Mouse (Mus musculus) midbrain, embryonic 11.5 days (tissue): ENCODE data around the gene Ssc4d. TPM values are rescaled to one million over a fixed set of nuclear protein-coding genes. Genes with fewer than 3 reads are reported as not detected.

Experiments
- ATAC-seq: fragments of 200-750 bp; cut with Nextera tagmentation; 2 replicates; pipeline ENCODE4 v1.8.0; 2017; ENCODE audit warnings: moderate TSS enrichment, moderate library complexity; ENCODE audit not compliant: low FRiP score
- DNase-seq: peaks from one replicate; pipeline ENCODE4 v3.0.0; 2015; ENCODE audit warnings: low spot score; ENCODE audit errors: missing footprints
- H3K27ac ChIP-seq: fragments of 300-500 bp; sonication (generic); 2 replicates; pipeline ENCODE4 v1.5.1; 2014; ENCODE audit warnings: low read depth, low read length
- H3K27me3 ChIP-seq: fragments of 300-500 bp; sonication (generic); 2 replicates; pipeline ENCODE4 v1.6.1; 2014; ENCODE audit warnings: mild to moderate bottlenecking, low read length, moderate library complexity, mixed read lengths; ENCODE audit not compliant: control insufficient read depth, insufficient read depth
- H3K36me3 ChIP-seq: fragments of 300-500 bp; sonication (generic); 2 replicates; pipeline ENCODE4 v1.6.1; 2014; ENCODE audit warnings: mild to moderate bottlenecking, low read length, moderate library complexity, mixed read lengths; ENCODE audit not compliant: control insufficient read depth, insufficient read depth
- H3K4me1 ChIP-seq: fragments of 300-500 bp; sonication (generic); 2 replicates; pipeline ENCODE4 v1.6.1; 2014; ENCODE audit warnings: low read length; ENCODE audit not compliant: control insufficient read depth, insufficient read depth
- H3K4me2 ChIP-seq: fragments of 300-500 bp; sonication (generic); 2 replicates; pipeline ENCODE4 v1.6.1; 2014; ENCODE audit warnings: mild to moderate bottlenecking, moderate library complexity
- H3K4me3 ChIP-seq: fragments of 300-500 bp; sonication (generic); 2 replicates; pipeline ENCODE4 v1.5.1; 2014; ENCODE audit warnings: low read depth, low read length
- H3K9ac ChIP-seq: fragments of 300-500 bp; sonication (generic); 2 replicates; pipeline ENCODE4 v1.6.1; 2014; ENCODE audit warnings: low read length
- H3K9me3 ChIP-seq: fragments of 300-500 bp; sonication (generic); 2 replicates; pipeline ENCODE4 v1.6.1; 2016; ENCODE audit warnings: low read length; ENCODE audit not compliant: control insufficient read depth
- WGBS: fragments of 180-500 bp; shearing (Covaris S2); extraction: QIAGEN DNeasy Blood & Tissue Kit; methylation state at CpG from one replicate; pipeline ENCODE4 v1.1.7; 2014; 5-methylcytosine and 5-hydroxymethylcytosine counted together
- polyA plus RNA-seq: library from polyadenylated mRNA; unstranded; fragments of >200 nt; fragmentation: Nextera tagmentation; extraction: Ambion mirVana; gene quantifications from 2 replicates; pipeline ENCODE4 v1.2.1, GENCODE M21; 2014

The Ssc4d gene
- polyA plus RNA-seq, 1 experiment from 2014 or later: 0.68 TPM

GRCm38 (mm10) chr5:135935176-135935523, 39.2 kb downstream of the Ssc4d start:
- H3K27me3 ChIP-seq: no peaks in the 10 kb centered on the region
- WGBS: 59% methylated on average over 7 of the region's 7 CpGs
- H3K9me3 ChIP-seq: no peaks in the 10 kb centered on the region
- H3K36me3 ChIP-seq: peaks cover 13% of the 10 kb centered on the region; the same call in 1 of the 2 replicates
- H3K4me1 ChIP-seq: peaks cover 21% of the 10 kb centered on the region
- H3K9ac ChIP-seq: peak overlapping the region; percentile 42; the same call in 1 of the 2 replicates
- H3K4me2 ChIP-seq: peak overlapping the region; percentile 51; the same call in 1 of the 2 replicates
- peak overlapping the region; percentile 69 for H3K4me3 ChIP-seq
- peak overlapping the region; percentile 90; the same call in 1 of the 2 replicates for H3K27ac ChIP-seq
- ATAC-seq: no peak; the same call in 1 of the 2 replicates
- DNase-seq: no peak

GRCm38 (mm10) chr5:135934481-135935175, 39.7 kb downstream of the Ssc4d start, which contains the start of gene Ywhag:
TSS of gene Ywhag (minus strand) at chr5:135934616.
- WGBS: under 1% methylated on average over 40 of the region's 48 CpGs
- Histone ChIP-seq H3K4me3 (peak within 1 kb of the TSS; percentile 69), H3K4me2 (peak within 1 kb of the TSS; percentile 51), H3K27me3 (no peaks in the 10 kb centered on the region), H3K4me1 (peaks cover 21% of the 10 kb centered on the region), H3K36me3 (peaks cover 16% of the 10 kb centered on the region; the same call in 1 of the 2 replicates), H3K9me3 (no peaks in the 10 kb centered on the region), H3K27ac (peak within 1 kb of the TSS; percentile 90), H3K9ac (peak within 1 kb of the TSS; percentile 83)
- peak; percentile 96 for ATAC-seq
- DNase-seq: peak; percentile 100

DNA sequence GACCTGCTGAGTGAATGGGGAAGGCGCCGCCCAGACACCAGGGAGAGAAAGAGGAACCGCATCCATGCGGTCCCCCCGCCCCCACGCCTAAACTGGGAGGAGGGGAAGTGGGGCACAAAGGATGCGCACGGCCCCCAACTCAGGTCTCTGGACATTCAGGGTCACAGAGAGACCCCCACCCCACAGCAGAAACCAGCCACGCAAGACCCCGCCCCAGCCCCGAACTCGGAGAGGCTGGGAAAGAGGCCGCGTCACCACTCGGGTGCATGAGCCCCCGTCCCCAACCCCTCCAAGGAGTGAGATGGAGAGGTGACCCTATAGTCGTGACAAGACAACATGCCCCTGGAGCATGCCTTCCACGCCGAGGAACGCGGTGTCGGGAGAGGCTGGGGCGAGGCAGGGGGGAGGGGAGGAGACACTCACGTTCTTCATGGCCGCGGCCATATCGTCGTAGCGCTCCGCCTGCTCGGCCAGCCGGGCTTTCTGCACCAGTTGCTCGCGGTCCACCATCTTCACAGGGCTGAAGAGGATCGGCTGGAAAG, 40.4 kb downstream of the Ssc4d start:
- H3K4me1 ChIP-seq: peaks cover 21% of the 10 kb centered on the region
- under 1% methylated on average over 35 of the region's 35 CpGs for WGBS
- DNase-seq: no peak
- H3K9ac ChIP-seq: peak overlapping the region; percentile 83
- peak; percentile 80 for ATAC-seq
- no peaks in the 10 kb centered on the region for H3K27me3 ChIP-seq
- H3K27ac ChIP-seq: peak overlapping the region; percentile 90
- H3K36me3 ChIP-seq: peaks cover 20% of the 10 kb centered on the region; the same call in 1 of the 2 replicates
- H3K4me2 ChIP-seq: peak overlapping the region; percentile 51
- H3K4me3 ChIP-seq: peak overlapping the region; percentile 69
- H3K9me3 ChIP-seq: no peaks in the 10 kb centered on the region

DNA sequence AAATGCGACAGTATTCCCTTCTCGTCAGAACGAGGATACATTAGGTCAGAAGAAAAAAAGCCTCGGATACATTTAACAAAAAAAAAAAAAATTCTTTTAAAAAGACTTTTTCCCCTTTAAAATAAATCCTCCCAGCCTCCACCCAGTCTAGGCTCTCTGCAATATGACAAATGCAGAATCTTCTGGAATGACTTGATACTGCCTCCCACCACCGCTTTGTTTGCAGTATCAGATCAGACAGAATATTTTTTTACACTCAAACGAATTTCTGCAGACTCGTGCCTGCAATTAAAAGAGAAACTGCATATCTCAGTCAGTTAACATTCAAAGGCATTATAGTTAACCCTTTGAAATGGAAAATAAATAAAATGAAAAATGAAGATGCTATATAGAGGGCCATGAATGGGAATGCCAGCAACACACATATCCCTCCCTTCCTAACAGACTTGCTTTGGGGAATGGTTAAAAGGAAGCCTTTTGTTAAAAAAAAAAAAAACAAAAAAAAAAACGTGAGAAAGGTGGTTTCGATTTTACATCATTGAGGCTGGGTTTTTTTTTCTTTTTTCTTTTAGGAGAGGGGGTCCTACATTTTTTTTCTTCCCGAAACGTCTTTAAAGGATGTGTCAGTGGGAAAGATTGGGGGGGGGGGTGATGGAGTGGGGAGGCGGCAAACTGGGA, 41.0 kb downstream of the Ssc4d start:
- Histone ChIP-seq H3K27me3 (no peaks in the 10 kb centered on the region), H3K36me3 (peaks cover 22% of the 10 kb centered on the region; the same call in 1 of the 2 replicates), H3K4me3 (peak overlapping the region; percentile 69), H3K4me2 (peak overlapping the region; percentile 51), H3K4me1 (peaks cover 21% of the 10 kb centered on the region), H3K9me3 (no peaks in the 10 kb centered on the region), H3K27ac (peak overlapping the region; percentile 90), H3K9ac (peak overlapping the region; percentile 83)
- ATAC-seq (no peak), DNase-seq (no peak)
- 19% methylated on average over 12 of the region's 12 CpGs for WGBS

GRCm38 (mm10) chr5:135932359-135932758, 42.0 kb downstream of the Ssc4d start:
- 84% methylated on average over 2 of the region's 2 CpGs for WGBS
- H3K36me3 ChIP-seq: peaks cover 23% of the 10 kb centered on the region; the same call in 1 of the 2 replicates
- no peak for ATAC-seq
- H3K4me1 ChIP-seq: peaks cover 21% of the 10 kb centered on the region
- no peak overlapping the region for H3K27ac ChIP-seq
- H3K27me3 ChIP-seq: no peaks in the 10 kb centered on the region
- no peak for DNase-seq
- peak overlapping the region; percentile 9 for H3K4me3 ChIP-seq
- no peaks in the 10 kb centered on the region for H3K9me3 ChIP-seq
- peak overlapping the region; percentile 3; the same call in 1 of the 2 replicates for H3K9ac ChIP-seq
- H3K4me2 ChIP-seq: peak overlapping the region; percentile 51

- H3K27me3 ChIP-seq: no peaks in the 10 kb centered on the region
- H3K4me1 ChIP-seq: peaks cover 21% of the 10 kb centered on the region
- DNase-seq (no peak), ATAC-seq (no peak)
- H3K9ac ChIP-seq: no peak overlapping the region; the same call in 1 of the 2 replicates
- no peak overlapping the region; the same call in 1 of the 2 replicates for H3K4me2 ChIP-seq
- H3K9me3 ChIP-seq: no peaks in the 10 kb centered on the region
- 96% methylated on average over 9 of the region's 9 CpGs for WGBS
- H3K27ac ChIP-seq: no peak overlapping the region
- no peak overlapping the region for H3K4me3 ChIP-seq
- H3K36me3 ChIP-seq: peaks cover 25% of the 10 kb centered on the region; the same call in 1 of the 2 replicates
These were observed 42.8 kb downstream of the Ssc4d start for GRCm38 (mm10) chr5:135931526-135931925.

GRCm38 (mm10) chr5:135929685-135930424, 44.5 kb downstream of the Ssc4d start:
- peaks cover 17% of the 10 kb centered on the region for H3K4me1 ChIP-seq
- peaks cover 25% of the 10 kb centered on the region; the same call in 1 of the 2 replicates for H3K36me3 ChIP-seq
- WGBS: 84% methylated on average over 6 of the region's 6 CpGs

GRCm38 (mm10) chr5:135923901-135924300, 50.4 kb downstream of the Ssc4d start:
- 95% methylated on average over 7 of the region's 7 CpGs for WGBS
- H3K9me3 ChIP-seq: no peaks in the 10 kb centered on the region

More at GRCm38 (mm10) chr5:135929685-135930424, 44.5 kb downstream of the Ssc4d start:
- no peak overlapping the region for H3K4me3 ChIP-seq
- no peak overlapping the region for H3K4me2 ChIP-seq
- DNase-seq (no peak), ATAC-seq (no peak)
- no peaks in the 10 kb centered on the region for H3K27me3 ChIP-seq
- H3K27ac ChIP-seq: no peak overlapping the region
- no peak overlapping the region for H3K9ac ChIP-seq
- H3K9me3 ChIP-seq: no peaks in the 10 kb centered on the region

More at GRCm38 (mm10) chr5:135923901-135924300, 50.4 kb downstream of the Ssc4d start:
- Histone ChIP-seq H3K36me3 (peaks cover 26% of the 10 kb centered on the region; the same call in 1 of the 2 replicates), H3K4me1 (no peaks in the 10 kb centered on the region), H3K27ac (no peak overlapping the region), H3K4me2 (no peak overlapping the region), H3K9ac (no peak overlapping the region), H3K27me3 (no peaks in the 10 kb centered on the region; the same call in 1 of the 2 replicates), H3K4me3 (no peak overlapping the region)
- DNase-seq: no peak
- ATAC-seq: no peak
